Mouse (Mus musculus): Measurements from ENCODE around the gene Brd7.

Brd7 gene

GRCm38 (mm10) chr8:88309881-88310280 is 52.1 kb downstream of the Brd7 start:
- no peak for DNase-seq (ENCODE audit: low spot score)

- no peak for DNase-seq (ENCODE audit: low spot score)
Measured at GRCm38 (mm10) chr8:88309274-88309873, 52.6 kb downstream of the Brd7 start.

GRCm38 (mm10) chr8:88307736-88308135 is 54.3 kb downstream of the Brd7 start:
- DNase-seq (ENCODE audit: low spot score), result no peak

- DNase-seq (ENCODE audit: low spot score), result no peak
Measured at GRCm38 (mm10) chr8:88306511-88306910, 55.5 kb downstream of the Brd7 start.

GRCm38 (mm10) chr8:88305814-88306213 is 56.2 kb downstream of the Brd7 start:
- no peak for DNase-seq (ENCODE audit: low spot score)

- no peak for DNase-seq (ENCODE audit: low spot score)
Measured at GRCm38 (mm10) chr8:88301589-88302437, 60.2 kb downstream of the Brd7 start.

GRCm38 (mm10) chr8:88299907-88300603 is 61.9 kb downstream of the Brd7 start:
- no peak for DNase-seq (ENCODE audit: low spot score)

- no peak for DNase-seq (ENCODE audit: low spot score)
Measured at GRCm38 (mm10) chr8:88298733-88299103, 63.3 kb downstream of the Brd7 start.

GRCm38 (mm10) chr8:88297976-88298732 is 63.8 kb downstream of the Brd7 start:
- DNase-seq (ENCODE audit: low spot score), result no peak

GRCm38 (mm10) chr8:88294977-88295376 is 67.0 kb downstream of the Brd7 start:
- DNase-seq (ENCODE audit: low spot score), result no peak

- no peak for DNase-seq (ENCODE audit: low spot score)
Measured at GRCm38 (mm10) chr8:88293590-88294356, 68.2 kb downstream of the Brd7 start.

GRCm38 (mm10) chr8:88292926-88293325 is 69.1 kb downstream of the Brd7 start:
- no peak for DNase-seq (ENCODE audit: low spot score)

GRCm38 (mm10) chr8:88291305-88291690 is 70.7 kb downstream of the Brd7 start:
- no peak for DNase-seq (ENCODE audit: low spot score)

GRCm38 (mm10) chr8:88290326-88291304 is 71.4 kb downstream of the Brd7 start:
- no peak for DNase-seq (ENCODE audit: low spot score)

- no peak for DNase-seq (ENCODE audit: low spot score)
Measured at GRCm38 (mm10) chr8:88289901-88290300, 72.1 kb downstream of the Brd7 start.

- no peak for DNase-seq (ENCODE audit: low spot score)
Measured at GRCm38 (mm10) chr8:88288622-88289242, 73.3 kb downstream of the Brd7 start.

- DNase-seq (ENCODE audit: low spot score), result no peak
Measured at GRCm38 (mm10) chr8:88286421-88286960, 75.5 kb downstream of the Brd7 start.

GRCm38 (mm10) chr8:88285469-88286356 is 76.3 kb downstream of the Brd7 start:
- peak; percentile 72 for DNase-seq (ENCODE audit: low spot score)

Data from testis, postnatal 10 days (tissue).